Mouse (Mus musculus): ENCODE measurements around the gene Nfic. TPM values are rescaled to one million over a fixed set of nuclear protein-coding genes. Genes with fewer than 3 reads are reported as not detected.
A peak's percentile ranks its signal among the peaks of the same experiment; 100 is the strongest.

Nfic gene
- total RNA-seq, 2 experiments from 2014 or later: 262 to 320 TPM

GRCm38 (mm10) chr10:81354738-81355477 lies 100.5 kb downstream of the Nfic start:
- intact Hi-C loops (cut with DNase I; ENCODE audit: low total_unique reads): loop anchor here (5.0 kb wide), 1 partner anchor 68 kb away; no protein-coding TSS in a partner anchor
- DNase-seq: no peak

GRCm38 (mm10) chr10:81351678-81352291 lies 103.7 kb downstream of the Nfic start:
- intact Hi-C loops (cut with DNase I; ENCODE audit: low total_unique reads): loop anchor here (5.0 kb wide), 1 partner anchor 64 kb away; no protein-coding TSS in a partner anchor
- no peak for DNase-seq

DNA sequence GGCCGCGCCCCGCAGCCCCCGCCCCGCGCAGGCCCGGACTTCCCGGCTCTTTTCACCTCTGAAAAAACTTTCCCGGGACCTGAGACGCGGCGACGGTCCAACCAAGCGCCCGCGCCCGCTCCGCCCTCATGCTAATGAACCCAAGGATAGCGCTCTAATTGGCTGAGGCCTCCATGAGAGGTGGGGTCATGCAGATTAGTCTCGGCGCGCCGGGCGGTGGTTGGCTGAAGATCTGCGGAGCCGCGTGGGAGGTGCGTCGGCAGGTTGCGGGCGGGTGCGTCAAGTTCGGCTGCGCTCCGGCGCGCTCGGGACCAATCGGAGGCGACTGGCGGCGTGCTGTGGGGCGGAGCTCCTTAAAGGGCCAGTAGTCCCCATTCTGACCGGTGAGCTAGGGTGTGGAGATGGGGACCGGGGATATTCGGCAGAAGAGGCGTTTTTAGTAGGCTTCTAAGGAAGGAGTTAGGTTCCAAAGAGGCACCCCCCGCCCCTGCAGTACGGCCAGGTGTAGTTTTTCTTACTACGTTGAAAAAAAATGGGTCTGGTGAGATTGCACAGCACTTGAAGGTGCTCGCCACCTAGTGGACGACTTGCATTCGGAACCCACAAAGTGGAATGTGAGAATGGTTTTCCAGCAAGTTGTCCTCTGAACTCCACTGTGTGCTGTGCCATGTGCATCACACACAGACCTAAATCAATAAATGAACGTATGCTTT lies 104.9 kb downstream of the Nfic start, which contains the start of gene Hmg20b:
Gene Hmg20b (minus strand): TSS at position 130 of the 713 bp plus-strand sequence.
- peak; percentile 100 for DNase-seq
- intact Hi-C loops (cut with DNase I; ENCODE audit: low total_unique reads): loop anchor here (5.0 kb wide), 1 partner anchor 63 kb away; no protein-coding TSS in a partner anchor

GRCm38 (mm10) chr10:81349961-81350350 lies 105.5 kb downstream of the Nfic start:
- intact Hi-C loops (cut with DNase I; ENCODE audit: low total_unique reads): loop anchor here (5.0 kb wide), 1 partner anchor 63 kb away; no protein-coding TSS in a partner anchor
- DNase-seq: no peak

- intact Hi-C loops (cut with DNase I; ENCODE audit: low total_unique reads): no loop called here
- no peak for DNase-seq
These were observed 106.3 kb downstream of the Nfic start for GRCm38 (mm10) chr10:81349146-81349545.

- intact Hi-C loops (cut with DNase I; ENCODE audit: low total_unique reads): no loop called here
These were observed 108.9 kb downstream of the Nfic start for GRCm38 (mm10) chr10:81346453-81347067.

More at GRCm38 (mm10) chr10:81346453-81347067, 108.9 kb downstream of the Nfic start:
- DNase-seq: no peak

Small RNA genes within 50 kb of the gene (microRNA-seq; reads per million reads assigned to microRNA genes)
- 0 reads per million in 2 experiments for gene Gm25595
- 0 to 1.5 reads per million in 2 experiments for gene Mir1191b
- gene Mir6913: 0 reads per million in 2 experiments

Other genes starting within 250 kb of the Nfic start
- gene Atcay, start 224.8 kb downstream of the Nfic start, total RNA-seq (2021): under 1 TPM in 1 of 2 experiments, not detected in 1; 0.06 TPM
- 1 to 10 TPM; 1.7 to 2.5 TPM for gene Zfr2, start 222.5 kb downstream of the Nfic start, total RNA-seq (2021)
- gene Matk, start 202.7 kb downstream of the Nfic start, total RNA-seq (2021): under 1 TPM; 0.33 to 0.57 TPM
- gene Mrpl54, start 188.7 kb downstream of the Nfic start, total RNA-seq (2021): 10 to 100 TPM; 93.1 to 99.9 TPM
- gene Apba3, start 188.7 kb downstream of the Nfic start, total RNA-seq (2021): 10 to 100 TPM; 62.8 to 71.1 TPM
- not detected for gene Tjp3, start 164.1 kb downstream of the Nfic start, total RNA-seq (2021)
- gene Pip5k1c, start 162.7 kb downstream of the Nfic start, total RNA-seq (2021): 10 to 100 TPM; 18.5 to 22.8 TPM
- gene Cactin, start 134.5 kb downstream of the Nfic start, total RNA-seq (2021): 1 to 10 TPM; 7.7 to 10.0 TPM
- gene Tbxa2r, start 126.9 kb downstream of the Nfic start, total RNA-seq (2021): 1 to 10 TPM; 1.5 to 2.2 TPM
- gene Gipc3, start 112.4 kb downstream of the Nfic start, total RNA-seq (2021): 1 to 10 TPM; 1.8 to 2.0 TPM
- gene Hmg20b, start 105.2 kb downstream of the Nfic start, total RNA-seq (2021): 10 to 100 TPM; 24.3 to 25.8 TPM
- 1 to 10 TPM; 3.7 to 4.0 TPM for gene Mfsd12, start 98.1 kb downstream of the Nfic start, total RNA-seq (2021)
- gene 4930404N11Rik, start 89.8 kb downstream of the Nfic start, total RNA-seq (2021): under 1 TPM; 0.37 to 0.42 TPM
- 10 to 100 TPM; 11.9 to 15.4 TPM for gene Fzr1, start 77.1 kb downstream of the Nfic start, total RNA-seq (2021)
- gene Dohh, start 71.2 kb downstream of the Nfic start, total RNA-seq (2021): 10 to 100 TPM; 38.6 to 39.8 TPM
- under 1 TPM; 0.41 to 0.47 TPM for gene Gm48551, start 71.2 kb downstream of the Nfic start, total RNA-seq (2021)
- under 1 TPM in 1 of 2 experiments, not detected in 1; 0.80 TPM for gene Gm48552, start 66.6 kb downstream of the Nfic start, total RNA-seq (2021)
- gene Smim24, start 62.6 kb downstream of the Nfic start, total RNA-seq (2021): under 1 TPM; 0.45 to 0.91 TPM
- under 1 TPM; 0.09 to 0.23 TPM for gene Celf5, start 27.1 kb upstream of the Nfic start, total RNA-seq (2021)
- gene Ncln, start 40.8 kb upstream of the Nfic start, total RNA-seq (2021): 10 to 100 TPM; 39.1 to 47.3 TPM
- under 1 TPM; 0.64 to 0.86 TPM for gene S1pr4, start 44.5 kb upstream of the Nfic start, total RNA-seq (2021)
- gene Gna15, start 68.6 kb upstream of the Nfic start, total RNA-seq (2021): 1 to 10 TPM in 1 of 2 experiments, under 1 TPM in 1; 0.60 to 1.2 TPM
- 10 to 100 TPM; 31.6 to 34.6 TPM for gene Gna11, start 89.6 kb upstream of the Nfic start, total RNA-seq (2021)
- gene Aes, start 103.9 kb upstream of the Nfic start, total RNA-seq (2021): 100 to 1,000 TPM; 660 to 698 TPM
- 1 to 10 TPM; 4.3 to 4.4 TPM for gene Tle2, start 118.9 kb upstream of the Nfic start, total RNA-seq (2021)
- 1 to 10 TPM; 2.4 to 4.4 TPM for gene Tle6, start 145.4 kb upstream of the Nfic start, total RNA-seq (2021)
- 1 to 10 TPM; 1.7 to 2.2 TPM for gene BC025920, start 150.6 kb upstream of the Nfic start, total RNA-seq (2021)
- 1 to 10 TPM; 5.4 to 5.6 TPM for gene Sirt6, start 172.2 kb upstream of the Nfic start, total RNA-seq (2021)
- 10 to 100 TPM in 1 of 2 experiments, 1 to 10 TPM in 1; 6.8 to 10.9 TPM for gene Ankrd24, start 172.9 kb upstream of the Nfic start, total RNA-seq (2021)
- gene Gm10778, start 193.4 kb upstream of the Nfic start, total RNA-seq (2021): 1 to 10 TPM; 1.6 to 1.8 TPM
- 1 to 10 TPM; 3.3 to 6.1 TPM for gene Zfp433, start 249.2 kb upstream of the Nfic start, total RNA-seq (2021)

All from gastrocnemius, postnatal 14 days (tissue).